Mouse (Mus musculus) Patski (cell line): ENCODE results near the gene Hist1h2bn. TPM values are rescaled to one million over a fixed set of nuclear protein-coding genes. Genes with fewer than 3 reads are reported as not detected.
"Not testable (repeated sequence)": the region's sequence is repeated elsewhere in the genome, so short reads cannot be mapped to it uniquely, and the experiment has no call there.

Experiments
- ATAC-seq: fragments of 100-300 bp; one replicate; pipeline ENCODE4 v1.8.0; 2021
- CTCF ChIA-PET: fragments of 350-600 bp; sonication (Branson Sonifier 250); formaldehyde crosslinking; loops from one replicate; lab custom pipeline; 2022; ENCODE audit warnings: inconsistent platforms; lab: Charles Lee
- POLR2A ChIA-PET: fragments of 350-600 bp; sonication (Branson Sonifier 250); formaldehyde crosslinking; loops from one replicate; lab custom pipeline; 2022; ENCODE audit warnings: antibody characterized with exemption, inconsistent platforms; lab: Charles Lee
- DNase-seq: peaks from one replicate; pipeline ENCODE4 v3.0.0-alpha.2; 2011; ENCODE audit warnings: low read depth, low spot score
- H3K27me3 ChIP-seq: fragments of 371-371 bp; one replicate; pipeline ENCODE4 v1.5.1; 2021
- CTCF ChIP-seq: fragments of 100-300 bp; IDR thresholded peaks from one replicate; pipeline ENCODE4 v1.5.1; 2021
- in situ Hi-C: fragments of 300-500 bp; cut with MboI; formaldehyde crosslinking; loops from 3 replicates; pipeline ENCODE4 v1.11.1; 2018; ENCODE audit warnings: low pct_unique_long_range_greater_than_20kb, mixed read lengths
- polyA plus RNA-seq: library from polyadenylated mRNA; unstranded; gene quantifications from one replicate; pipeline ENCODE4 v1.2.3, GENCODE M21; 2021

Hist1h2bn gene
- polyA plus RNA-seq, 1 experiment from 2014 or later, result 4.9 TPM

DNA sequence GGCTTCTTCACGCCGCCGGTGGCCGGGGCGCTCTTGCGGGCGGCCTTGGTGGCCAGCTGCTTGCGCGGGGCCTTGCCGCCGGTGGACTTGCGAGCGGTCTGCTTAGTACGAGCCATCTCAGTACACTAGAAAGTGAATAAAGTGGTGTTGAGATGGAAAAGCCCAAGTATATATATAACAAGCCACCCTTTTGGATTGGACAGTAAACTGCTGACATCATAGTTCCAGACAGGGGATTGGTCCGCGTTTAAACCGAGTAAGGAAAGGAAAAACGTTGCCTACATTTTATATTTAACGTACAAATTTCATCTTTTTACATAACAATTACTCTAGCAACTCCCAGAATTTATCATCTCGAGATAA, 29.3 kb downstream of the Hist1h2bn start, which contains the start of gene Hist1h3i:
Hist1h3i (minus strand) TSS at position 116 of the 363 bp plus-strand sequence.
- TF ChIP-seq CTCF, result no peak
- ATAC-seq (peak; percentile 46), DNase-seq (peak; percentile 82)
- in situ Hi-C loops, result loop anchor here (25.0 kb wide), 1 partner anchor 1979 kb away; the partner anchor contains the start of genes Hist1h1a, Hist1h2ab, Hist1h3a and Hist1h3b
- ChIA-PET CTCF (no interaction called here), POLR2A (no interaction called here)
- H3K27me3 ChIP-seq, result no peaks in the 10 kb centered on the region

DNA sequence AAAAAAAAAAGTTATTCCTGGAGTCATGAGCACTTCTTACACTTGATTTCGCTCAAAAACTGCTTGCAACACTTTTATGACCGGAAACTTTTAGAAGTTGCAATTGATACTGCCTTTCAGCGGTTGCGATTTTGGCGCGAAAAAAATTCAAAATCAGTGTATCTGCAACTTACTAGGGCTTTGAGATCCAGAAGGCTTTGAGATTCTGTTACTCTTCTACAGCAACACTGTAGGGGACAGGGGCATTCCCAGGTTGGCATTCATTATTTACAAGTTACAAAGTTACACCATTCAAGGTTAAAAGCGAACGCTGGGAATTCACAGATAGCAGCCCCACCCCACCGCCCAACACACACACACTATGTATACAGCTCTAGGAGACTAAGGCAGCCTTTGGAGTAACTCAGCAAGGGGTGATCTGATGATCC, 29.8 kb downstream of the Hist1h2bn start:
- ATAC-seq (no peak), DNase-seq (no peak)
- ChIA-PET CTCF (no interaction called here), POLR2A (interaction anchor here (0.9 kb wide), 1 partner anchor 30 kb away, joined by 4 read pairs; the partner anchor contains the start of genes Hist1h2ak and Hist1h2bn)
- in situ Hi-C loops, result loop anchor here (25.0 kb wide), 1 partner anchor 1979 kb away; the partner anchor contains the start of genes Hist1h1a, Hist1h2ab, Hist1h3a and Hist1h3b
- no peaks in the 10 kb centered on the region for H3K27me3 ChIP-seq
- no peak for TF ChIP-seq CTCF

DNA sequence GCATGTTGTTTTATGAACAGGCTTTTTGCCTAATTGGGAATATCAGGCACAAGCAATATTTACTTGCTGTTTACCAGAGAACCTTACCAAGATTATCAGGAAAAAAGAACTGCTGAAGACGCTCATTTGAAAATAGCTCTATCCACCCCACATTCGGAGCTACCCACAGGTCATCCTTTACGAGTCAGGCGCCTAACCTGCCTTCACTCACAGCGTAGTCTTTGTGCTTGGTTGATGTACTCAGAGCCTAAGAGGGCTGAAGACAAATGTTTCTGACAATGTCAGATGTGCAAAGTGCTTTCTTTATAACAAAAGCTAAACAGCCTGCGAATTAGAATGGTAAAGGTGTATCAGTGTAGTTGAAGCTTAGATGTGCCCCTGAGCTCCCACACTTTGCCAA, 30.4 kb downstream of the Hist1h2bn start:
- H3K27me3 ChIP-seq, result no peaks in the 10 kb centered on the region
- in situ Hi-C loops, result loop anchor here (25.0 kb wide), 1 partner anchor 1978 kb away; the partner anchor contains the start of genes Hist1h1a, Hist1h2ab, Hist1h3a and Hist1h3b
- TF ChIP-seq CTCF, result no peak
- no peak for ATAC-seq
- ChIA-PET CTCF (no interaction called here), POLR2A (interaction anchor here (0.9 kb wide), 1 partner anchor 31 kb away, joined by 4 read pairs; the partner anchor contains the start of genes Hist1h2ak and Hist1h2bn)
- no peak for DNase-seq

DNA sequence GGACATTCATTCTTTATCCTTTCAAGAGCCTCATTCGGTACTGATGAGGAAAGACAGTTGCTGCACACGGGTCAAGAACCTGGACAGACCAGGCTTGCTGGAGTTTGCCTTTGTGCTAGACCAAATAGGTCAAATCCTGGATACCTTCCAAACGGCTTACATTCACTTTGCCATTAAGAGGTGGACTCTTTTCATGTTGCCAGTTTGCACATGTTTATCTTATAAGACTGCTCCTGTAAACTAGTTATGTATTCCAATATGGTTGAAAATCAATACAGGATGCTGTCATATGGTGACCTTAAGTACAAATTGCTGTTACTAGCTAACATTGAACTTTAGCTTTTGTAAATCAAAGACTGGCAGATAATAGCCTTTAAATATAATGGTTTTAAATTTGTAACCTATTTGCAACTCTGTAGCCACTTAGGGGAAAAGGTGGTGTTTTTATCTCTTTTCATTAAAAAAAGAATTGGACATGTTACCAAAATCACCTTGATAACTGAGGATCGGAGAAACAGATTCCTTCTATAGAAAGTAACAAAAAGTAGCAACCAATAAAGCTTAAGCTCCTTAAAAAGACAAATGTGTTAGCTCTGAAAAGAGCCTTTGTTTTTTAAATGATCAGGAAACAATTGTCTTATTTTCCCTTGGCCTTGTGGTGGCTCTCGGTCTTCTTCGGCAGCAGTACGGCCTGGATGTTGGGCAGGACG, 32.4 kb downstream of the Hist1h2bn start:
- H3K27me3 ChIP-seq, result no peaks in the 10 kb centered on the region
- ATAC-seq, result no peak
- no peak for DNase-seq
- in situ Hi-C loops, result loop anchor here (25.0 kb wide), 1 partner anchor 1976 kb away; the partner anchor contains the start of genes Hist1h1a, Hist1h2ab, Hist1h3a and Hist1h3b
- no peak for TF ChIP-seq CTCF
- ChIA-PET CTCF (no interaction called here), POLR2A (no interaction called here)

DNA sequence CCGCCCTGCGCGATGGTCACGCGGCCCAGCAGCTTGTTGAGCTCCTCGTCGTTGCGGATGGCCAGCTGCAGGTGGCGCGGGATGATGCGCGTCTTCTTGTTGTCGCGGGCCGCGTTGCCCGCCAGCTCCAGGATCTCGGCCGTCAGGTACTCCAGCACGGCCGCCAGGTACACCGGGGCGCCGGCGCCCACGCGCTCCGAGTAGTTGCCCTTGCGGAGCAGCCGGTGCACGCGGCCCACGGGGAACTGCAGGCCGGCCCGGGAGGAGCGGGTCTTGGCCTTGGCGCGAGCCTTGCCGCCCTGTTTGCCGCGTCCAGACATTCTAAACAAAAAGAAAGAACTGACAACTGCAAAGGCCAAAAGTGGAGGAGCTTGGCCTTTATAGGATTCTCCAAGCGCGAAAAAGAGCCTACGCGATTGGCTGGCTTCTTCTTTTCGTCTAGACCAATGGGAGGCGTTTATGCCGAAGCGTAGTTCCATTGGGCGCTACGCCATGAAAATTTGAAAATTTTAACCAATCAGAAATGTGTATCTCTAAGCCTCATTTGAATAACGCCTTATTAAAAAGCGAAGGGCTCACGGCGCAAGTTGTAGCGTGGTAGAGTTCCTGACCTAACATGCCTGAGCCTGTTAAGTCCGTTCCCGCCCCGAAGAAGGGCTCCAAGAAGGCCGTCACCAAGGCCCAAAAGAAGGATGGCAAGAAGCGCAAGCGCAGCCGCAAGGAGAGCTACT, 33.1 kb downstream of the Hist1h2bn start, which contains the start of the genes Hist1h2an and Hist1h2bp:
Hist1h2an (minus strand) TSS at position 320 of the 731 bp plus-strand sequence.
Hist1h2bp (plus strand) TSS at position 563 of the 731 bp plus-strand sequence.
- POLR2A ChIA-PET, result interaction anchor here (1.1 kb wide), 1 partner anchor 1754 kb away, joined by 3 read pairs; no protein-coding TSS in a partner anchor
- in situ Hi-C loops, result loop anchor here (25.0 kb wide), 1 partner anchor 1975 kb away; the partner anchor contains the start of genes Hist1h1a, Hist1h2ab, Hist1h3a and Hist1h3b
- H3K27me3 ChIP-seq, CTCF ChIA-PET: not testable (repeated sequence)
- ATAC-seq (peak; percentile 91), DNase-seq (peak; percentile 99)

DNA sequence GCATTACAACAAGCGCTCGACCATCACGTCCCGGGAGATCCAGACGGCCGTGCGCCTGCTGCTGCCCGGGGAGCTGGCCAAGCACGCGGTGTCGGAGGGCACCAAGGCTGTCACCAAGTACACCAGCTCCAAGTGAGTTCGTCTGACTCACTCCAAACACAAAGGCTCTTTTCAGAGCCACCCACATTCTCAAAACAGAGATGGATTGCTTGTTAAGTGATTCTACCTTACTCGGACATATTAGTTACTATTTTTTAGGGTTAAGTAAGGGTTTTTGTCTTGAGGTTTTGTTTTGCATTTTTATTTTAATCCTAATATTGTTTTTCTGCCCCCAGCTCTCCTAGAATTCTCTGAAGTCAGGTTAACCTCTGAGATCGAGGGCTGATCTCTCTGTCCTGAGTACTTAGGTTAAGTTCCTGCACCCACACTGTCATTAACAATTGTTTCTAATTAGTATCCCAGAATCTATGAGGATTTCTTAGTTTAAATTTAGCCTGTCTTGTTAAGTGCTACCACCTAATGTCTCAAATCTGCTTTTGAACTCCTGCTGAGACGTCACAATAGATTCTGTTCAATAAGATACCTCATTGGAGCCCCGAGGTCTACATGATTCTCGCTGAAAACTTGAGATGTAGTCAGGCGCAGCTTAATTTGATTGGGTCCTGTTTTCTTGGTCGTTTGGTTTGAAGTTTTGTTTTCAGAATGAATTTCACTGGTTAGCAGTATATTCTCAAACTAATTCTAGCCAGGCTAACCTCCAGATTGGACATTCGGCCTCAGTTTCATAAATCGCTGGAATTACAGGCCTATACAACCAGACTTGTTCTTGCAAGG, 34.1 kb downstream of the Hist1h2bn start:
- ATAC-seq (peak; percentile 18), DNase-seq (no peak)
- POLR2A ChIA-PET, result interaction anchor here (1.1 kb wide), 1 partner anchor 1754 kb away, joined by 3 read pairs; no protein-coding TSS in a partner anchor
- TF ChIP-seq CTCF, result no peak
- H3K27me3 ChIP-seq, result no peaks in the 10 kb centered on the region
- in situ Hi-C loops, result loop anchor here (25.0 kb wide), 1 partner anchor 1974 kb away; the partner anchor contains the start of genes Hist1h1a, Hist1h2ab, Hist1h3a and Hist1h3b
- CTCF ChIA-PET, result no interaction called here

DNA sequence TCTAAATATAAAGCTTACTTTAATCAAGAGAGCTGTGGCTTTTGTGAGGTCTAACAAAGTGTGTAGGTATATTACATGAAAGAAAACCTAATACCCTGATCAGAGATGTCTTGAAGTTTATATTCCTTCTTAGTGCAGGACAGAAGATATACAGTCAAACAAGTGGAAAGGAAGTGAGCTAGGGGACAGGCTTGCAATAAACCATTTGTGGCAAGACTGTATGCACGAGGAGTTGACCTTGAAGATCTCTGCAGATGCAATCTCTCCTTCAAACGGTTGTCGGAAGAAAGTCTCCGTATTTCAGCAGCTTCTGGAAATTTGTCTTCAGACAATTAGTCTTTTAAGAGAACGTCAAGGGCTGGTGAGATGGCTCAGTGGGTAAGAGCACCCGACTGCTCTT, 36.0 kb downstream of the Hist1h2bn start:
- no peak for TF ChIP-seq CTCF
- no peaks in the 10 kb centered on the region for H3K27me3 ChIP-seq
- ATAC-seq (no peak), DNase-seq (no peak)
- POLR2A ChIA-PET, result no interaction called here
- CTCF ChIA-PET, result no interaction called here
- in situ Hi-C loops, result loop anchor here (25.0 kb wide), 1 partner anchor 1972 kb away; the partner anchor contains the start of genes Hist1h1a, Hist1h2ab, Hist1h3a and Hist1h3b

DNA sequence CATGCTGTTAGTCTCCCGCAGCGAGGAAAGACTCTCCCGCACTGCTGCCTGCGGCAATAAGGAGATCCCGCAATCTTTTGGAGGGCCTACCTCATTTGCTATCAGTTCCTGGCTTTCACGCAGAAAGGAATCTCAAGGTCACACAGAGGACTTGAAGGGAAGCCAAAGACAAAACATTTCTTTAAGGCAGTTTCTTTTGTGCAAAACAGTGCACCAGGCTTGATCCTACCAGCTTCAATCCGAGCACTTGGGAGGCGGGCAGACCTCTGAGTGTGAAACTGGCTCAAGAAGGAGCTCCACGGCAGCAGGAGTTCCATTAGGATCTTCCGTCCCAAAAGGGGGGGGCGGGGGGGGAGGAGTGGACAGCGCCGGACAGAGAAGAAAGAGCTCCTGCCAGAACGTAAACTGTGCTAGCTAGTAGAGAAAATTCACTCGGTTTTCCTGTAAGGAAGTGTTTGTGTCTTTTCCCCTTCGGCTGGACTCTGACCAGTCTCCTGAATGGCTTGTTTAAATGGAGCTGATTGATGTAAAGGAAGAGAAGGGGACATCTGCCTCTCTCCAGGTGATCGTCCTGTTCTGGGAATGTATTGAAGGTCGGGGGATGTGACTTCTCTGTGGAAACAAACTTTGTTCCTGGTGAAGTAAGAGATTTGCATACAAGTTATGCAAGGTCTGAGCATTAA, 36.8 kb downstream of the Hist1h2bn start:
- TF ChIP-seq CTCF, result no peak
- H3K27me3 ChIP-seq, result no peaks in the 10 kb centered on the region
- in situ Hi-C loops, result loop anchor here (25.0 kb wide), 1 partner anchor 1972 kb away; the partner anchor contains the start of genes Hist1h1a, Hist1h2ab, Hist1h3a and Hist1h3b
- ChIA-PET POLR2A (no interaction called here), CTCF (no interaction called here)
- no peak for ATAC-seq
- no peak for DNase-seq

DNA sequence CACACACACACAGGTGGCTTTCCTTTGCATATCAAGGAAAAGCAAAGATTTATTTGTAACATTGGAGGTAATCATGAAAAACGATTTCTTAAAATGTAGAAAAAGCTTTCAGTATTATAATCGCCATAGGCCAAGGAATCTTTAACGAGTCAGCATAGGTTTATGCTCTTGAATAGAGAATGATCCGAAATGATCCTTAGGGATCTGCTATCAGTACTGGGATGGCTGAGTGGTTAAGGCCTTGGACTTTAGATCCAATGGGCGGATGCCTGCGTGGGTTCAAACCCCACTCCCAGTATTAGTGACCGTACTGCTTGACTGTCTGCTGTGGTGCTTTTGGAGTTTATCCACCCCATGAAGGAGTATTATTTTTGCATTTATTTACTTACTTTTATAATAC, 41.7 kb downstream of the Hist1h2bn start:
- no peak for ATAC-seq

DNA sequence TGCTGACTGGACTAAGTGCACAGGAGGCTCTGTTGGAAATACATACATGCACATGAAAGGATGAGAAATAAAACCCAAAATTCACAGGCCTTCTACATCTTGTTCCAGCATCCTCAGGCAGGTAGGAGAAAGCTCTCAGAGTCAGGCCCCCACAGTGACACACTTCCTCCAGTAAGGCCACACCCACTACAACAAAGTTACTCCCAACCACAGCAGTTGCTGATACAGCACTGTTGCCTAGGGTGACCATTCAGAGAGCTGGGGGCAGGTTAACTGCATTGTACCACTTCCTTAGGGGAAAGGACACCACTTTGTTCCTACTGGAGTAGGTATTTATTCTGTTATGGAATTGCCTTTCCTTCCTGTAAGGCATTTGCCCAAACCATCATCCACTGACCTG, 43.2 kb downstream of the Hist1h2bn start:
- DNase-seq, POLR2A ChIA-PET, CTCF ChIA-PET, H3K27me3 ChIP-seq: not testable (repeated sequence)
- in situ Hi-C loops, result loop anchor here (25.0 kb wide), 1 partner anchor 1965 kb away; the partner anchor contains the start of genes Hist1h1a, Hist1h2ab, Hist1h3a and Hist1h3b
- peak; percentile 26 for ATAC-seq

More for the DNA sequence above, 41.7 kb downstream of the Hist1h2bn start:
- no peak for TF ChIP-seq CTCF
- POLR2A ChIA-PET, result no interaction called here
- DNase-seq, result no peak
- in situ Hi-C loops, result loop anchor here (25.0 kb wide), 1 partner anchor 1967 kb away; the partner anchor contains the start of genes Hist1h1a, Hist1h2ab, Hist1h3a and Hist1h3b
- CTCF ChIA-PET, result no interaction called here
- H3K27me3 ChIP-seq, result no peaks in the 10 kb centered on the region

DNA sequence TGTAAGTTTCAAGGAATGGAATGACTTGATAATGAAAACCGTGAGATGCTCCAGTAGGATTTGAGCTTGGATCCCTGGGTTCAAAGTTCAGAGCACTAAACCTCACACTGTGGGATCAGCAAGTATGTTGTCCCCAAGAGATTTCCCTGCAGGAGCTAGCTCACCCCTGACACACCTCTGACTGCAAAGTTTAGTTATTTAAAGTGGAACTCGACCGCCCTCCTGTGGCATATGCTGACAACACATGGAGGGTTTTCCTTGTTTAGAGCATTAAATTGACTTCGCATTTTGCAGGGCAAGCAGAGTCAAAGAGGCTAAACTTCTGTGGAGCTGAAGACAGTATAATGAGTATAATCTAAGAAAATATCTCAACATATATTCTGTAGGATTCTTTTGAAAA, 49.1 kb downstream of the Hist1h2bn start:
- POLR2A ChIA-PET, CTCF ChIA-PET, H3K27me3 ChIP-seq, DNase-seq, in situ Hi-C loops: not testable (repeated sequence)
- peak; percentile 78 for ATAC-seq
